7 mouse cellular contexts compared by ENCODE assay signal in genomic region chr6:86670873-86671272, GRCm38 (mm10). TPM values are rescaled to one million over a fixed set of nuclear protein-coding genes. Genes with fewer than 3 reads are reported as not detected.
A peak's percentile ranks its signal among the peaks of the same experiment; 100 is the strongest.
DNase-seq lines count a peak whose midpoint lies in the region; ATAC-seq and TF ChIP-seq lines count a peak whose summit lies in the region.

No protein-coding gene starts in this region.

- WGBS in kidney, postnatal 0 days, result 15% methylated on average over 2 of the region's 2 CpGs
- WGBS in lung, adult 2 months, result 13% methylated on average over 2 of the region's 2 CpGs

- TF ChIP-seq POLR2A in lung, adult 2 months (IDR thresholded peaks at IDR 0.05; ENCODE audit: borderline replicate concordance, extremely low read depth, low read depth, low read length), result no peak

- no peaks in the 10 kb centered on the region for H3K79me3 ChIP-seq in C2C12 (ENCODE audit: low read depth)

- TF ChIP-seq CTCF in C2C12 (IDR thresholded peaks at IDR 0.05; ENCODE audit: control insufficient read depth, insufficient read depth, insufficient read length), result peak; percentile 69
- peak; percentile 97 for TF ChIP-seq CTCF in kidney, postnatal 0 days (IDR thresholded peaks at IDR 0.05; ENCODE audit: low read depth)
- peak; percentile 60 for TF ChIP-seq CTCF in lung, adult 2 months (IDR thresholded peaks at IDR 0.05; ENCODE audit: insufficient read depth, low read length)

- no peak overlapping the region for H3K4me2 ChIP-seq in kidney, postnatal 0 days (ENCODE audit: low read length)

- no peaks in the 10 kb centered on the region for H3K9me3 ChIP-seq in kidney, postnatal 0 days (replicated peaks; ENCODE audit: low read length)

- H3K36me3 ChIP-seq in C2C12 (ENCODE audit: control insufficient read depth, insufficient read depth), result peaks cover 28% of the 10 kb centered on the region
- H3K36me3 ChIP-seq in kidney, postnatal 0 days (ENCODE audit: insufficient read depth, low read length), result peaks cover 30% of the 10 kb centered on the region

- H3K27me3 ChIP-seq in C2C12 (ENCODE audit: control insufficient read depth, insufficient read depth, insufficient read length), result no peaks in the 10 kb centered on the region
- H3K27me3 ChIP-seq in kidney, postnatal 0 days (ENCODE audit: insufficient read depth, low read length), result no peaks in the 10 kb centered on the region

- no peak overlapping the region for H3ac ChIP-seq in C2C12 (ENCODE audit: control insufficient read depth, insufficient read length, low read depth)

- no peaks in the 10 kb centered on the region for H3K79me2 ChIP-seq in C2C12 (ENCODE audit: control insufficient read depth, insufficient read depth)

- peak; percentile 37 for ATAC-seq in erythroid progenitor cell, adult 5-6 weeks (replicated peaks; ENCODE audit: low FRiP score, poor library complexity, severe bottlenecking)
- ATAC-seq in kidney, postnatal 0 days (replicated peaks; ENCODE audit: low FRiP score, low read depth), result no peak
- peak; percentile 39; the same call in 1 of the 2 replicates for ATAC-seq in neutrophil, adult 5-6 weeks (ENCODE audit: extremely low read depth, insufficient number of reproducible peaks, low FRiP score, poor library complexity, severe bottlenecking)

- peaks cover 11% of the 10 kb centered on the region; the same call in 1 of the 2 replicates for H3K4me1 ChIP-seq in kidney, postnatal 0 days (replicated peaks; ENCODE audit: insufficient read depth, low read length)
- peaks cover 12% of the 10 kb centered on the region for H3K4me1 ChIP-seq in lung, adult 2 months (ENCODE audit: control insufficient read depth, insufficient read depth, low read length)

- peak; percentile 93 for DNase-seq in 3T3-L1 (ENCODE audit: low read depth, low spot score)
- DNase-seq in brain, embryonic 18.5 days (ENCODE audit: low read depth, low spot score), result peak; percentile 67
- peak; percentile 95 for DNase-seq in kidney, postnatal 0 days (ENCODE audit: low spot score)
- DNase-seq in lung, adult 2 months, result no peak

- 0 out of 2 replicates have a peak overlapping the region, but pooled peaks have one; percentile 19 for H3K27ac ChIP-seq in kidney, postnatal 0 days

- H3K9ac ChIP-seq in kidney, postnatal 0 days (ENCODE audit: low read depth, low read length), result no peak overlapping the region

- no peak overlapping the region for H3K4me3 ChIP-seq in C2C12 (ENCODE audit: insufficient read depth, poor library complexity, severe bottlenecking)
- no peak overlapping the region for H3K4me3 ChIP-seq in kidney, postnatal 0 days (replicated peaks; ENCODE audit: low read depth, low read length)
- H3K4me3 ChIP-seq in lung, adult 2 months (replicated peaks; ENCODE audit: extremely low read depth, low read depth, low read length), result no peak overlapping the region

TF ChIP-seq in C2C12, 6 proteins besides CTCF, POLR2A, EP300 and RAD21:
- TF ChIP-seq MAX (IDR thresholded peaks at IDR 0.05) (no peak), MYOD1 (IDR thresholded peaks at IDR 0.05; ENCODE audit: control insufficient read depth, insufficient read length, low read depth) (no peak), MYOG (IDR thresholded peaks at IDR 0.05; ENCODE audit: control insufficient read depth, extremely low read depth, insufficient read length) (no peak), USF1 (IDR thresholded peaks at IDR 0.05; ENCODE audit: low read depth) (no peak), CEBPB (IDR thresholded peaks at IDR 0.05; ENCODE audit: low read depth) (no peak), FOSL1 (IDR thresholded peaks at IDR 0.05; ENCODE audit: insufficient read depth, low read length, poor library complexity, severe bottlenecking) (no peak)

RNA-seq across cellular contexts. Expression of gene Mxd1, which starts 1.9 kb away (rescaled TPM):
- 1.1 TPM for polyA plus RNA-seq in C2C12 (2012; fragmentation: generic; extraction: Trizol)
- 120 and 125 TPM in 2 replicates for total RNA-seq in erythroid progenitor cell, adult 5-6 weeks (2015; ENCODE audit: low replicate concordance)
- total RNA-seq in erythroid progenitor cell, adult 5-6 weeks (2017; ENCODE audit: low replicate concordance), result 150 and 170 TPM in 2 replicates
- polyA plus RNA-seq in kidney, postnatal 0 days (2015; fragmentation: Nextera tagmentation; extraction: Ambion mirVana), result 6.4 and 7.7 TPM in 2 replicates
- 14.8 and 19.1 TPM in 2 replicates for polyA plus RNA-seq in lung, adult 2 months (2012; rRNA removed)
- 846 and 903 TPM in 2 replicates for total RNA-seq in neutrophil, adult 5-6 weeks (2017)

RNA-seq across cellular contexts. Expression of gene Snrnp27, which starts 13.4 kb away (rescaled TPM):
- polyA plus RNA-seq in C2C12 (2012; fragmentation: generic; extraction: Trizol), result 53.1 TPM
- 79.2 and 101 TPM in 2 replicates for total RNA-seq in erythroid progenitor cell, adult 5-6 weeks (2015; ENCODE audit: low replicate concordance)
- total RNA-seq in erythroid progenitor cell, adult 5-6 weeks (2017; ENCODE audit: low replicate concordance), result 78.6 and 116 TPM in 2 replicates
- polyA plus RNA-seq in kidney, postnatal 0 days (2015; fragmentation: Nextera tagmentation; extraction: Ambion mirVana), result 120 and 123 TPM in 2 replicates
- polyA plus RNA-seq in lung, adult 2 months (2012; rRNA removed), result 8.4 and 9.8 TPM in 2 replicates
- 58.8 and 65.9 TPM in 2 replicates for total RNA-seq in neutrophil, adult 5-6 weeks (2017)

RNA-seq across cellular contexts. Expression of gene Asprv1, which starts 42.9 kb away (rescaled TPM):
- polyA plus RNA-seq in C2C12 (2012; fragmentation: generic; extraction: Trizol), result 0.04 TPM
- total RNA-seq in erythroid progenitor cell, adult 5-6 weeks (2015; ENCODE audit: low replicate concordance), result 4.3 TPM in 1 of 2 replicates, not detected in the other
- 0.64 and 6.5 TPM in 2 replicates for total RNA-seq in erythroid progenitor cell, adult 5-6 weeks (2017; ENCODE audit: low replicate concordance)
- 1.7 and 1.8 TPM in 2 replicates for polyA plus RNA-seq in kidney, postnatal 0 days (2015; fragmentation: Nextera tagmentation; extraction: Ambion mirVana)
- polyA plus RNA-seq in lung, adult 2 months (2012; rRNA removed), result 0.43 and 263 TPM in 2 replicates
- total RNA-seq in neutrophil, adult 5-6 weeks (2017), result 195 and 207 TPM in 2 replicates
